Mouse (Mus musculus) spleen, adult 2 months (tissue): ENCODE data around the gene Fermt3.

Experiments
- CTCF ChIP-seq: fragments of 200-500 bp; IDR thresholded peaks from 2 replicates; pipeline ENCODE4 v1.5.1; 2011; ENCODE audit warnings: mild to moderate bottlenecking, inconsistent platforms; ENCODE audit not compliant: insufficient read depth, insufficient read length, insufficient replicate concordance; ENCODE audit errors: extremely low read depth
- POLR2A ChIP-seq: fragments of 200-500 bp; IDR thresholded peaks from 2 replicates; pipeline ENCODE4 v1.6.1; 2011; ENCODE audit warnings: low read depth, low read length, inconsistent platforms

GRCm38 (mm10) chr19:6951994-6952711, 67.1 kb downstream of the Fermt3 start:
- TF ChIP-seq CTCF (no peak), POLR2A (no peak)
